Mouse (Mus musculus): Measurements from ENCODE around the gene Kcnk4.

The Kcnk4 gene

GRCm38 (mm10) chr19:6934195-6934977, at the start of gene Kcnk4:
Gene Kcnk4 (minus strand): TSS chr19:6934515.
- DNase-seq (ENCODE audit: low spot score): no peak

- no peak for DNase-seq (ENCODE audit: low spot score)
Observed at GRCm38 (mm10) chr19:6983621-6984020, 49.3 kb upstream of the Kcnk4 start.

GRCm38 (mm10) chr19:6981465-6981864, 47.1 kb upstream of the Kcnk4 start:
- no peak for DNase-seq (ENCODE audit: low spot score)

GRCm38 (mm10) chr19:6980381-6981093, 46.2 kb upstream of the Kcnk4 start, which contains the start of gene Fkbp2:
Gene Fkbp2 (minus strand): TSS chr19:6980501.
- DNase-seq (ENCODE audit: low spot score): peak; percentile 99

- DNase-seq (ENCODE audit: low spot score): peak; percentile 99
Observed at GRCm38 (mm10) chr19:6979486-6980380, 45.4 kb upstream of the Kcnk4 start.

GRCm38 (mm10) chr19:6979001-6979479, 44.7 kb upstream of the Kcnk4 start:
- DNase-seq (ENCODE audit: low spot score): peak; percentile 28

- DNase-seq (ENCODE audit: low spot score): no peak
Observed at GRCm38 (mm10) chr19:6978639-6978974, 44.3 kb upstream of the Kcnk4 start.

GRCm38 (mm10) chr19:6977759-6978638, 43.7 kb upstream of the Kcnk4 start:
- DNase-seq (ENCODE audit: low spot score): no peak

- DNase-seq (ENCODE audit: low spot score): no peak
Observed at GRCm38 (mm10) chr19:6975537-6976521, 41.5 kb upstream of the Kcnk4 start, which contains the start of gene Plcb3. Gene Plcb3 (minus strand): TSS chr19:6976470.

- peak; percentile 57 for DNase-seq (ENCODE audit: low spot score)
Observed at GRCm38 (mm10) chr19:6974211-6975205, 40.2 kb upstream of the Kcnk4 start, which contains the start of gene Ppp1r14b. Gene Ppp1r14b (plus strand): TSS chr19:6974968.

GRCm38 (mm10) chr19:6973581-6974190, 39.4 kb upstream of the Kcnk4 start:
- DNase-seq (ENCODE audit: low spot score): no peak

GRCm38 (mm10) chr19:6972247-6972917, 38.1 kb upstream of the Kcnk4 start:
- DNase-seq (ENCODE audit: low spot score): no peak

- DNase-seq (ENCODE audit: low spot score): no peak
Observed at GRCm38 (mm10) chr19:6971644-6972043, 37.3 kb upstream of the Kcnk4 start.

GRCm38 (mm10) chr19:6970460-6971085, 36.3 kb upstream of the Kcnk4 start:
- DNase-seq (ENCODE audit: low spot score): no peak

- peak; percentile 66 for DNase-seq (ENCODE audit: low spot score)
Observed at GRCm38 (mm10) chr19:6969665-6970381, 35.5 kb upstream of the Kcnk4 start.

GRCm38 (mm10) chr19:6969291-6969664, 35.0 kb upstream of the Kcnk4 start:
- DNase-seq (ENCODE audit: low spot score): no peak
